Mouse (Mus musculus) neural tube, embryonic 11.5 days (tissue): ENCODE measurements around the gene Sik2. TPM values are rescaled to one million over a fixed set of nuclear protein-coding genes. Genes with fewer than 3 reads are reported as not detected.

ENCODE experiments used
- ATAC-seq: fragments of 200-750 bp; cut with Nextera tagmentation; 2 replicates; pipeline ENCODE4 v1.8.0; 2017; ENCODE audit warnings: moderate number of reproducible peaks, mild to moderate bottlenecking, moderate TSS enrichment, moderate library complexity; ENCODE audit not compliant: insufficient read depth, low FRiP score, low TSS enrichment
- DNase-seq: peaks from one replicate; pipeline ENCODE4 v3.0.0-alpha.2; 2015; ENCODE audit warnings: low spot score
- H3K27ac ChIP-seq: fragments of 300-500 bp; sonication (generic); 2 replicates; pipeline ENCODE4 v1.5.1; 2014; ENCODE audit warnings: low read depth, mild to moderate bottlenecking, low read length
- H3K27me3 ChIP-seq: fragments of 300-500 bp; sonication (generic); 2 replicates; pipeline ENCODE4 v1.6.1; 2014; ENCODE audit warnings: mild to moderate bottlenecking, low read length, mixed read lengths; ENCODE audit not compliant: control insufficient read depth, insufficient read depth
- H3K36me3 ChIP-seq: fragments of 300-500 bp; sonication (generic); 2 replicates; pipeline ENCODE4 v1.6.1; 2014; ENCODE audit warnings: mild to moderate bottlenecking, low read length, moderate library complexity, mixed read lengths; ENCODE audit not compliant: control insufficient read depth, insufficient read depth
- H3K4me1 ChIP-seq: fragments of 300-500 bp; sonication (generic); 2 replicates; pipeline ENCODE4 v1.6.1; 2014; ENCODE audit warnings: low read length, mixed read lengths; ENCODE audit not compliant: control insufficient read depth, insufficient read depth
- H3K4me2 ChIP-seq: fragments of 300-500 bp; sonication (generic); 2 replicates; pipeline ENCODE4 v1.6.1; 2014; ENCODE audit warnings: low read depth, mild to moderate bottlenecking, moderate library complexity
- H3K4me3 ChIP-seq: fragments of 300-500 bp; sonication (generic); 2 replicates; pipeline ENCODE4 v1.5.1; 2014; ENCODE audit warnings: low read depth, low read length
- H3K9ac ChIP-seq: fragments of 300-500 bp; sonication (generic); 2 replicates; pipeline ENCODE4 v1.6.1; 2014; ENCODE audit warnings: mild to moderate bottlenecking, low read length
- H3K9me3 ChIP-seq: fragments of 300-500 bp; sonication (generic); 2 replicates; pipeline ENCODE4 v1.6.1; 2016; ENCODE audit warnings: low read length; ENCODE audit not compliant: control insufficient read depth
- WGBS: fragments of 180-500 bp; shearing (Covaris S2); extraction: QIAGEN DNeasy Blood & Tissue Kit; methylation state at CpG from one replicate; pipeline ENCODE4 v1.1.7; 2014; 5-methylcytosine and 5-hydroxymethylcytosine counted together
- polyA plus RNA-seq: library from polyadenylated mRNA; unstranded; fragments of >200 nt; fragmentation: Nextera tagmentation; extraction: Ambion mirVana; gene quantifications from 2 replicates; pipeline ENCODE4 v1.2.1, GENCODE M21; 2014

The Sik2 gene
- polyA plus RNA-seq, 1 experiment from 2014 or later: 12.4 TPM

GRCm38 (mm10) chr9:50887351-50887750, 121.5 kb downstream of the Sik2 start:
- no peak overlapping the region for H3K9ac ChIP-seq
- H3K9me3 ChIP-seq: no peaks in the 10 kb centered on the region
- H3K4me2 ChIP-seq: no peak overlapping the region
- H3K27ac ChIP-seq: no peak overlapping the region
- H3K4me1 ChIP-seq: no peaks in the 10 kb centered on the region
- whole genome bisulfite sequencing: 50% methylated on average over 4 of the region's 4 CpGs
- no peaks in the 10 kb centered on the region for H3K36me3 ChIP-seq
- H3K27me3 ChIP-seq: no peaks in the 10 kb centered on the region
- no peak for ATAC-seq
- no peak for DNase-seq
- H3K4me3 ChIP-seq: no peak overlapping the region

GRCm38 (mm10) chr9:50886870-50887269, 122.0 kb downstream of the Sik2 start:
- Histone ChIP-seq H3K4me1 (no peaks in the 10 kb centered on the region), H3K4me3 (no peak overlapping the region), H3K9me3 (no peaks in the 10 kb centered on the region), H3K9ac (no peak overlapping the region), H3K27ac (no peak overlapping the region), H3K27me3 (no peaks in the 10 kb centered on the region), H3K36me3 (no peaks in the 10 kb centered on the region), H3K4me2 (no peak overlapping the region)
- ATAC-seq: no peak
- WGBS: 100% methylated on average over 1 of the region's 1 CpGs
- no peak for DNase-seq

GRCm38 (mm10) chr9:50885600-50885987, 123.3 kb downstream of the Sik2 start:
- no peak overlapping the region for H3K4me3 ChIP-seq
- no peak overlapping the region for H3K9ac ChIP-seq
- H3K9me3 ChIP-seq: no peaks in the 10 kb centered on the region
- H3K4me1 ChIP-seq: no peaks in the 10 kb centered on the region
- H3K36me3 ChIP-seq: no peaks in the 10 kb centered on the region
- DNase-seq: no peak
- ATAC-seq: no peak
- no peaks in the 10 kb centered on the region for H3K27me3 ChIP-seq
- no peak overlapping the region for H3K4me2 ChIP-seq
- no peak overlapping the region for H3K27ac ChIP-seq
- WGBS: 43% methylated on average over 1 of the region's 1 CpGs

- H3K36me3 ChIP-seq: no peaks in the 10 kb centered on the region
- H3K4me3 ChIP-seq: no peak overlapping the region
- H3K4me2 ChIP-seq: no peak overlapping the region
- 80% methylated on average over 10 of the region's 10 CpGs for WGBS
- DNase-seq (no peak), ATAC-seq (no peak)
- H3K27me3 ChIP-seq: no peaks in the 10 kb centered on the region
- no peaks in the 10 kb centered on the region for H3K4me1 ChIP-seq
- no peak overlapping the region for H3K27ac ChIP-seq
- no peak overlapping the region for H3K9ac ChIP-seq
- H3K9me3 ChIP-seq: no peaks in the 10 kb centered on the region
Measured at GRCm38 (mm10) chr9:50884741-50885599, 123.9 kb downstream of the Sik2 start.

GRCm38 (mm10) chr9:50884093-50884492, 124.8 kb downstream of the Sik2 start:
- DNase-seq: no peak
- H3K27ac ChIP-seq: no peak overlapping the region
- 89% methylated on average over 8 of the region's 8 CpGs for WGBS
- H3K4me1 ChIP-seq: no peaks in the 10 kb centered on the region
- H3K4me2 ChIP-seq: no peak overlapping the region
- no peaks in the 10 kb centered on the region for H3K9me3 ChIP-seq
- no peak overlapping the region for H3K4me3 ChIP-seq
- no peaks in the 10 kb centered on the region for H3K27me3 ChIP-seq
- H3K36me3 ChIP-seq: peaks cover 2% of the 10 kb centered on the region; the same call in 1 of the 2 replicates
- H3K9ac ChIP-seq: no peak overlapping the region
- no peak for ATAC-seq

GRCm38 (mm10) chr9:50882183-50882582, 126.7 kb downstream of the Sik2 start:
- no peak overlapping the region for H3K4me2 ChIP-seq
- H3K9ac ChIP-seq: no peak overlapping the region
- peaks cover 2% of the 10 kb centered on the region; the same call in 1 of the 2 replicates for H3K36me3 ChIP-seq
- no peaks in the 10 kb centered on the region for H3K4me1 ChIP-seq
- no peak for DNase-seq
- H3K9me3 ChIP-seq: no peaks in the 10 kb centered on the region
- H3K27me3 ChIP-seq: no peaks in the 10 kb centered on the region
- H3K27ac ChIP-seq: no peak overlapping the region
- no peak overlapping the region for H3K4me3 ChIP-seq
- ATAC-seq: no peak
- 91% methylated on average over 2 of the region's 2 CpGs for WGBS

- no peaks in the 10 kb centered on the region for H3K27me3 ChIP-seq
- DNase-seq (no peak), ATAC-seq (no peak)
- no peaks in the 10 kb centered on the region for H3K4me1 ChIP-seq
- no peak overlapping the region for H3K4me2 ChIP-seq
- H3K4me3 ChIP-seq: no peak overlapping the region
- WGBS: 87% methylated on average over 3 of the region's 3 CpGs
- H3K9me3 ChIP-seq: no peaks in the 10 kb centered on the region
- no peak overlapping the region for H3K9ac ChIP-seq
- no peak overlapping the region for H3K27ac ChIP-seq
- peaks cover 15% of the 10 kb centered on the region for H3K36me3 ChIP-seq
Measured at GRCm38 (mm10) chr9:50877431-50877830, 131.4 kb downstream of the Sik2 start.

GRCm38 (mm10) chr9:50876287-50876686, 132.6 kb downstream of the Sik2 start:
- Histone ChIP-seq H3K27me3 (no peaks in the 10 kb centered on the region), H3K4me1 (no peaks in the 10 kb centered on the region), H3K4me3 (no peak overlapping the region), H3K4me2 (no peak overlapping the region), H3K9ac (no peak overlapping the region), H3K36me3 (peaks cover 15% of the 10 kb centered on the region), H3K9me3 (no peaks in the 10 kb centered on the region), H3K27ac (no peak overlapping the region)
- ATAC-seq: no peak
- 94% methylated on average over 3 of the region's 3 CpGs for WGBS
- DNase-seq: no peak

GRCm38 (mm10) chr9:50875470-50875869, 133.4 kb downstream of the Sik2 start:
- no peak overlapping the region for H3K9ac ChIP-seq
- H3K9me3 ChIP-seq: no peaks in the 10 kb centered on the region
- peaks cover 19% of the 10 kb centered on the region for H3K36me3 ChIP-seq
- H3K4me2 ChIP-seq: no peak overlapping the region
- H3K4me1 ChIP-seq: no peaks in the 10 kb centered on the region
- DNase-seq (no peak), ATAC-seq (no peak)
- WGBS: 97% methylated on average over 4 of the region's 4 CpGs
- no peak overlapping the region for H3K27ac ChIP-seq
- H3K4me3 ChIP-seq: no peak overlapping the region
- H3K27me3 ChIP-seq: no peaks in the 10 kb centered on the region
